Mouse (Mus musculus) spleen, adult 2 months (tissue): Measurements from ENCODE around the gene Meltf.
A peak's percentile ranks its signal among the peaks of the same experiment; 100 is the strongest.

ENCODE experiments used
- CTCF ChIP-seq: fragments of 200-500 bp; IDR thresholded peaks from 2 replicates; pipeline ENCODE4 v1.5.1; 2011; ENCODE audit warnings: mild to moderate bottlenecking, inconsistent platforms; ENCODE audit not compliant: insufficient read depth, insufficient read length, insufficient replicate concordance; ENCODE audit errors: extremely low read depth
- POLR2A ChIP-seq: fragments of 200-500 bp; IDR thresholded peaks from 2 replicates; pipeline ENCODE4 v1.6.1; 2011; ENCODE audit warnings: low read depth, low read length, inconsistent platforms

DNA sequence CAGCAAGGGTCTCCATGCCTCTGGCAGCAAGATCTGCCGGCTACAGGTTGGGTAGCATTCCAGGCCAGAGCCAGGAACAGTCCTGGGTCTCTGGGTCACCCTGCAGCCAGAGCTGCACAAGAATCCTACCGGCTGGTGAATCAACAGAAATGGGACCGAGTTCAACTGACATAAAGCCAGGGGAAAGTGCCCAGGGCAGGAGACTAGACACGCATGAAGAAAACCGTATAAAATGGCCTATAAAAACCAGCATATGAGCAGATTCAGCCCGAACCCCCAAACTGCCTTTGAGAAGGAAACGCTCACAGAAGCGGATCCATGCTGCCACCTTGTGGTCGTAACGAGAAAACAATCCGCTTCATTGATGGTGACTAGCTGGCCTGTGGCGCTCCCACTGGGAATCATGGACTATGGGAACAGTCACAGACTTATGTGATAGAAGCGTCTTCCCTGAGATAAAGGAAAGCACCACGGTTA is 39.7 kb downstream of the Meltf start:
- no peak for TF ChIP-seq POLR2A
- TF ChIP-seq CTCF: peak; percentile 69; the same call in 1 of the 2 replicates
